Mouse (Mus musculus): Measurements from ENCODE around the gene Dnph1. TPM values are rescaled to one million over a fixed set of nuclear protein-coding genes. Genes with fewer than 3 reads are reported as not detected.

Gene Dnph1
- polyA plus RNA-seq, 3 experiments from 2014 or later, result 4.6 to 17.6 (median 6.8) TPM

GRCm38 (mm10) chr17:46503847-46504638, 7.5 kb downstream of the Dnph1 start:
- ATAC-seq, result no peak

- ATAC-seq, result no peak
These were observed 9.1 kb downstream of the Dnph1 start for GRCm38 (mm10) chr17:46505617-46506016.

GRCm38 (mm10) chr17:46511059-46511710, 14.7 kb downstream of the Dnph1 start:
- no peak for ATAC-seq

- no peak for ATAC-seq
These were observed 16.8 kb downstream of the Dnph1 start for GRCm38 (mm10) chr17:46513329-46513728.

GRCm38 (mm10) chr17:46519971-46520370, 23.5 kb downstream of the Dnph1 start:
- ATAC-seq, result no peak

- no peak for ATAC-seq
These were observed 24.0 kb downstream of the Dnph1 start for GRCm38 (mm10) chr17:46520385-46520979.

GRCm38 (mm10) chr17:46521174-46521573, 24.7 kb downstream of the Dnph1 start:
- ATAC-seq, result no peak

GRCm38 (mm10) chr17:46521963-46522668, 25.6 kb downstream of the Dnph1 start:
- no peak for ATAC-seq

GRCm38 (mm10) chr17:46525065-46525464, 28.6 kb downstream of the Dnph1 start:
- ATAC-seq, result no peak

- ATAC-seq, result no peak
These were observed 29.2 kb downstream of the Dnph1 start for GRCm38 (mm10) chr17:46525579-46526307.

GRCm38 (mm10) chr17:46543661-46544060, 47.1 kb downstream of the Dnph1 start:
- no peak for ATAC-seq

- ATAC-seq, result peak; percentile 64
These were observed 49.5 kb downstream of the Dnph1 start, which contains the start of gene Cul9 for GRCm38 (mm10) chr17:46545813-46546564. Gene Cul9, minus strand, starts transcription at chr17:46546388.

- no peak for ATAC-seq
These were observed 50.1 kb downstream of the Dnph1 start for GRCm38 (mm10) chr17:46546591-46546990.

- ATAC-seq, result no peak
These were observed 50.5 kb downstream of the Dnph1 start for GRCm38 (mm10) chr17:46546995-46547394.

- no peak for ATAC-seq
These were observed 51.4 kb downstream of the Dnph1 start for GRCm38 (mm10) chr17:46547923-46548322.

- no peak for ATAC-seq
These were observed 52.2 kb downstream of the Dnph1 start for GRCm38 (mm10) chr17:46548741-46549140.

GRCm38 (mm10) chr17:46549193-46549592, 52.7 kb downstream of the Dnph1 start:
- no peak for ATAC-seq

Measured in inflammation-experienced regulatory T-cells, adult 6 months (primary cell).